Mouse (Mus musculus) kidney, adult 2 months (tissue): Measurements from ENCODE around the gene Mrto4.

Source experiments
- CTCF ChIP-seq: fragments of 200-500 bp; conservative IDR thresholded peaks from 2 replicates; pipeline ENCODE4 v1.5.1; 2011; ENCODE audit warnings: low read depth, mild to moderate bottlenecking, control low read depth, low read length, moderate library complexity, mixed read lengths; ENCODE audit not compliant: insufficient read depth, insufficient read length
- POLR2A ChIP-seq: fragments of 200-500 bp; IDR thresholded peaks from one replicate; pipeline ENCODE4 v1.6.1; 2011; ENCODE audit warnings: low read depth, low read length, control low read depth

GRCm38 (mm10) chr4:139310171-139310898 lies 42.0 kb downstream of the Mrto4 start, which contains the start of the genes Pqlc2 and Akr7a5:
- TF ChIP-seq POLR2A (peak; percentile 83), CTCF (no peak)
